Comparison of ENCODE assay signal across 19 mouse cellular contexts in the genomic region with DNA sequence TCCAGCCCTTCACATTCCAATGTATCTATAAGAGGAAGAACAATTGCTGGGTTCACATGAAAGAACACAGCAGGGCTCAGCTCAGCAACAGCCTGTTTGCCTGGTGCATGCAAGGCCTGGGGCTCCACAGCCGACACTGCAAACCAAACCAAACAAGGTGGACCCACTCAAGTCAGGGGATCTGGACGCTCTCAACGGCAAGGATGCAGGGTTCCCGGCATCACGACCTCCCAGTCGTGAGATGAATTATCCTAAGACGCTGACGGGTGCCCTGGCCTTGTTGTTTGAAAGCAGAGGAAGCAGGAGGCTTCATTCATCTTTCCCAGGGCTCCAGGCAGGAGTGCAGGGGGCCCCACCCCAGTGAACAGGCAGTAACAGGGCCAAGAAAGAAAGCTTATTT.
"Had no signal": no experiment of that assay in that cellular context is flagged by ENCODE, and none has a peak within 500 bp of the region (broad histone marks: within the 10 kb centered on the region; RNA-seq: fewer than 3 reads in every experiment).

No protein-coding gene starts in this region.

- H3K9ac ChIP-seq: liver, embryonic 15.5 days; lung, embryonic 14.5 days; midbrain, embryonic 12.5 days; neural tube, embryonic 13.5 days; neural tube, embryonic 15.5 days had no signal

- H3K27ac ChIP-seq: liver, embryonic 15.5 days; midbrain, embryonic 10.5 days; midbrain, embryonic 12.5 days; neural tube, embryonic 13.5 days; neural tube, embryonic 15.5 days had no signal

- H3K9me3 ChIP-seq: liver, embryonic 15.5 days; midbrain, embryonic 10.5 days; midbrain, embryonic 12.5 days; neural tube, embryonic 13.5 days; neural tube, embryonic 15.5 days had no signal

- H3K4me3 ChIP-seq: liver, embryonic 15.5 days; midbrain, embryonic 10.5 days; midbrain, embryonic 12.5 days; myocyte; neural tube, embryonic 13.5 days; neural tube, embryonic 15.5 days had no signal

- H3K27me3 ChIP-seq: midbrain, embryonic 12.5 days; neural tube, embryonic 13.5 days; neural tube, embryonic 15.5 days had no signal

- H3K36me3 ChIP-seq: liver, embryonic 15.5 days; midbrain, embryonic 10.5 days; midbrain, embryonic 12.5 days; neural tube, embryonic 13.5 days had no signal

- DNase-seq: lung, adult 18-20 months; lung, embryonic 14.5 days; lung, postnatal 10 days; lung, postnatal 4 days; midbrain, embryonic 14.5 days; retina, postnatal 1 day; right cerebral cortex, adult 18-20 months; right cerebral cortex, postnatal 25 days; right cerebral cortex, postnatal 4 days; spleen, adult 18-20 months; thymus, adult 18-20 months; thymus, postnatal 14 days; thymus, postnatal 36 days had no signal
